Mouse (Mus musculus) G1E (cell line): ENCODE data around the gene Btd. TPM values are rescaled to one million over a fixed set of nuclear protein-coding genes. Genes with fewer than 3 reads are reported as not detected.

ENCODE experiments used
- ATAC-seq: 2 replicates; pipeline ENCODE4 v1.8.0; 2016; ENCODE audit warnings: mild to moderate bottlenecking; ENCODE audit not compliant: insufficient number of reproducible peaks, poor library complexity, low FRiP score, severe bottlenecking; ENCODE audit errors: extremely low read depth
- DNase-seq: peaks from one replicate; pipeline ENCODE4 v3.0.0; 2012; ENCODE audit warnings: low spot score
- H3K27me3 ChIP-seq: 2 replicates; pipeline ENCODE4 v1.6.1; 2012; ENCODE audit warnings: mild to moderate bottlenecking, low read length, inconsistent platforms; ENCODE audit not compliant: insufficient read depth
- H3K36me3 ChIP-seq: replicated peaks from 2 replicates; pipeline ENCODE3; 2012; ENCODE audit warnings: mild to moderate bottlenecking, inconsistent platforms
- H3K4me1 ChIP-seq: 2 replicates; pipeline ENCODE4 v1.6.1; 2012; ENCODE audit warnings: low read depth, low read length, inconsistent platforms, mixed read lengths; ENCODE audit not compliant: insufficient read depth
- H3K4me3 ChIP-seq: 2 replicates; pipeline ENCODE4 v1.5.1; 2012; ENCODE audit warnings: low read depth, mild to moderate bottlenecking, inconsistent platforms, low read length, moderate library complexity, mixed read lengths
- H3K9me3 ChIP-seq: replicated peaks from 2 replicates; pipeline ENCODE4 v1.6.1; 2012; ENCODE audit warnings: inconsistent platforms
- CTCF ChIP-seq: IDR thresholded peaks from 2 replicates; pipeline ENCODE4 v1.5.1; 2012; ENCODE audit warnings: low read depth, low read length, inconsistent platforms, mixed read lengths
- GATA1 ChIP-seq: IDR thresholded peaks from 2 replicates; pipeline ENCODE4 v1.6.1; 2012; ENCODE audit warnings: borderline replicate concordance, low read length, inconsistent platforms, mixed read lengths
- GATA2 ChIP-seq: IDR thresholded peaks from 2 replicates; pipeline ENCODE4 v1.6.1; 2012; ENCODE audit warnings: low read depth, low read length, inconsistent platforms, borderline replicate concordance
- POLR2AphosphoS5 ChIP-seq: IDR thresholded peaks from 2 replicates; pipeline ENCODE4 v1.6.1; 2012; ENCODE audit warnings: low read depth, low read length, inconsistent platforms; ENCODE audit not compliant: insufficient replicate concordance
- TAL1 ChIP-seq: conservative IDR thresholded peaks from 2 replicates; pipeline ENCODE4 v1.6.1; 2012; ENCODE audit warnings: low read depth, low read length, inconsistent platforms, mixed read lengths
- polyA plus RNA-seq: library from polyadenylated mRNA; stranded (reverse); fragments of >175 nt; gene quantifications from 2 replicates; pipeline ENCODE4 v1.2.3, GENCODE M21; 2012
- total RNA-seq, 2 experiments: library from RNA; stranded (forward) in 1 of 2; stranded (reverse) in 1 of 2; fragments of 200-1000 nt in 1 of 2; fragments of >200 nt in 1 of 2; fragmentation: Nextera tagmentation in 1 of 2; gene quantifications; 2 replicates each; pipeline ENCODE4 v1.2.3; 2014 to 2017

The Btd gene
- total and polyA plus RNA-seq, 3 experiments: 4.2 to 17.1 (median 14.7) TPM

DNA sequence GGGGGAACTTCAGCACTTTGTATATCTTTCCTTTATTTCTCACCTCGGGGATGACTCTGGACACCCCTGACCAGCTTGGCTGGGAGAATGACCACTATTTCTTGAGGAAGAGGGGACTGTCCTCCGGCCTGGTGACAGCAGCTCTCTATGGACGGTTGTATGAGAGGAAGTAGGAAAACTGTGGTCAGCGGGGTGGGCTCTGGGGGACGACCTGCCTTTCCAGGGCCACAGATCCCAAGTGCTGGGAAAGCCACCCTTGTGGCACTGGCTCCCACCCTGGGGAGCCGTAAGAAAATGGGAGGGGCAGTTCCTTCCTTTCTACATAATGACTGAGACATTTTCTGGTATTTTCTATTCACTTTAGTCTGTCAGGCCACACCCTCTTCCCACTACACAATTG is 26.9 kb downstream of the Btd start:
- ATAC-seq (no peak), DNase-seq (no peak)
- no peak for TF ChIP-seq GATA1
- TF ChIP-seq CTCF: no peak
- no peak for TF ChIP-seq POLR2AphosphoS5
- TF ChIP-seq GATA2: no peak
- no peak for TF ChIP-seq TAL1
- Histone ChIP-seq H3K4me3 (no peak overlapping the region), H3K27me3 (no peaks in the 10 kb centered on the region), H3K4me1 (peaks cover 44% of the 10 kb centered on the region), H3K9me3 (no peaks in the 10 kb centered on the region; the same call in 1 of the 2 replicates), H3K36me3 (peaks cover 46% of the 10 kb centered on the region)

DNA sequence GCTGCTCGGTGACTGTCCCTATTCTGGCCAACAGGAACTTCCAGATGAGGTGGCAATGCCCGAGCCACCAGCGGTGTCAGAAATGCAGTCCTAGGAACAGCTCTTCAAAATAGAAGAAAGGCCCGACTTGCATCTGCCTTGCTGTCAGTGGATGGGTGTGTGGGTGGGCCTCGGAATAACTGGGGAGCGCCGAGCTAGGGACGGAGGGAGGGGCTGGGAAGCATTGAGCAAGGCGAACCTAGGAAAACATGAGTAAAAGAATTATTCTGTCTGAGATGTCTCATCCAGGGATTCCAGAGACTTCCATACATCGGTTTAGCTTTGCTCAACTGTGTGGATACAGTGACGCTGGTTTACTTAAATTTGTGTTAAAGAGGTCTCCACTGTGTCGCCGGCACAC is 27.5 kb downstream of the Btd start:
- ATAC-seq (no peak), DNase-seq (no peak)
- H3K4me1 ChIP-seq: peaks cover 40% of the 10 kb centered on the region
- no peaks in the 10 kb centered on the region for H3K27me3 ChIP-seq
- H3K9me3 ChIP-seq: no peaks in the 10 kb centered on the region; the same call in 1 of the 2 replicates
- no peak overlapping the region for H3K4me3 ChIP-seq
- H3K36me3 ChIP-seq: peaks cover 41% of the 10 kb centered on the region
- TF ChIP-seq GATA1 (no peak), CTCF (no peak), TAL1 (no peak), GATA2 (no peak), POLR2AphosphoS5 (no peak)

DNA sequence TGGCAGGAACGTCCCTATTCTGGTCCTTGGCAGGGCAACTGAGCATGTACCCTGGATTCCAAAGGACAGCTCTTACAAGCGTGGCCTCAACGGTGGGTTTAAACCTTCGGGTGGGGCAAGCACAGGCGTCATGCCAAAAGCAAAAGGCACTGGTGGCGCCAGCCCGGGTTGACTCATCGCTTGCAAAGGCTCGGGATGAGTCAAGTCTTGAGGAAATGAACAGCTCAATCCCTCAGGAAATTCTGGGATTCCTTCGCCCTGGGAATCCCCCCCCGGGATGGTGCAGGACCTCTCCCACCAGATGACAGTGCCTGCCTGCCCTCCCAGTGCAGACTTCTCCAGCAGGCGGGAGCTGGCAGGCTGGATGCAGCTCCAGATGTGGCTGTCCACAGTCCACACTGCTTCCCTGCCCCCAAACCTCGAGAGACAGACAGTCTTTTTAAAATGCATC is 28.4 kb downstream of the Btd start:
- Histone ChIP-seq H3K27me3 (no peaks in the 10 kb centered on the region), H3K9me3 (no peaks in the 10 kb centered on the region; the same call in 1 of the 2 replicates), H3K36me3 (peaks cover 34% of the 10 kb centered on the region), H3K4me1 (peaks cover 32% of the 10 kb centered on the region), H3K4me3 (no peak overlapping the region)
- TF ChIP-seq GATA1 (no peak), GATA2 (no peak), CTCF (no peak), POLR2AphosphoS5 (no peak), TAL1 (no peak)
- no peak for DNase-seq
- ATAC-seq: no peak

GRCm38 (mm10) chr14:31669642-31670490 is 29.0 kb downstream of the Btd start:
- H3K27me3 ChIP-seq: no peaks in the 10 kb centered on the region
- ATAC-seq (no peak), DNase-seq (no peak)
- H3K4me1 ChIP-seq: peaks cover 25% of the 10 kb centered on the region
- no peaks in the 10 kb centered on the region; the same call in 1 of the 2 replicates for H3K9me3 ChIP-seq
- H3K4me3 ChIP-seq: no peak overlapping the region
- H3K36me3 ChIP-seq: peaks cover 34% of the 10 kb centered on the region
- TF ChIP-seq POLR2AphosphoS5: no peak
- TF ChIP-seq CTCF: no peak
- TF ChIP-seq GATA2: no peak
- TF ChIP-seq GATA1: no peak
- TF ChIP-seq TAL1: no peak

GRCm38 (mm10) chr14:31671635-31672320 is 30.9 kb downstream of the Btd start:
- ATAC-seq: no peak
- DNase-seq: no peak
- Histone ChIP-seq H3K27me3 (no peaks in the 10 kb centered on the region), H3K36me3 (peaks cover 23% of the 10 kb centered on the region), H3K4me3 (no peak overlapping the region), H3K9me3 (no peaks in the 10 kb centered on the region), H3K4me1 (peaks cover 14% of the 10 kb centered on the region)
- TF ChIP-seq POLR2AphosphoS5: no peak
- TF ChIP-seq TAL1: no peak
- TF ChIP-seq GATA1: no peak
- no peak for TF ChIP-seq CTCF
- no peak for TF ChIP-seq GATA2

- DNase-seq: no peak
- no peak for ATAC-seq
- Histone ChIP-seq H3K4me3 (no peak overlapping the region), H3K4me1 (peaks cover 25% of the 10 kb centered on the region), H3K9me3 (no peaks in the 10 kb centered on the region), H3K27me3 (no peaks in the 10 kb centered on the region), H3K36me3 (no peaks in the 10 kb centered on the region)
- TF ChIP-seq GATA2 (no peak), CTCF (no peak), GATA1 (no peak), TAL1 (no peak), POLR2AphosphoS5 (no peak)
Observed at GRCm38 (mm10) chr14:31680656-31681055, 39.8 kb downstream of the Btd start.
